Mouse (Mus musculus) lung, postnatal 4 days (tissue): Measurements from ENCODE around the gene Nek6.

Experiments used
- DNase-seq, 2 experiments: peaks; one replicate each; pipeline ENCODE4 v3.0.0; 2021

Nek6 gene

GRCm38 (mm10) chr2:38539677-38540076 is 28.2 kb downstream of the Nek6 start:
- peak in 1 of 2 experiments; percentile 29 for DNase-seq

GRCm38 (mm10) chr2:38540666-38541065 is 29.2 kb downstream of the Nek6 start:
- DNase-seq: no peak

GRCm38 (mm10) chr2:38541101-38541500 is 29.7 kb downstream of the Nek6 start:
- DNase-seq: peak in 1 of 2 experiments; percentile 20

- peak in 1 of 2 experiments; percentile 25 for DNase-seq
Observed at GRCm38 (mm10) chr2:38541570-38541969, 30.1 kb downstream of the Nek6 start.

GRCm38 (mm10) chr2:38542366-38542765 is 30.9 kb downstream of the Nek6 start:
- no peak for DNase-seq

- no peak for DNase-seq
Observed at GRCm38 (mm10) chr2:38543158-38543557, 31.7 kb downstream of the Nek6 start.

GRCm38 (mm10) chr2:38544341-38544740 is 32.9 kb downstream of the Nek6 start:
- DNase-seq: no peak

- no peak for DNase-seq
Observed at GRCm38 (mm10) chr2:38544982-38545381, 33.5 kb downstream of the Nek6 start.

- DNase-seq: no peak
Observed at GRCm38 (mm10) chr2:38545706-38546105, 34.3 kb downstream of the Nek6 start.

GRCm38 (mm10) chr2:38546222-38546621 is 34.8 kb downstream of the Nek6 start:
- DNase-seq: peak; percentile 74 to 87

- no peak for DNase-seq
Observed at GRCm38 (mm10) chr2:38546748-38547147, 35.3 kb downstream of the Nek6 start.

GRCm38 (mm10) chr2:38547793-38548517 is 36.5 kb downstream of the Nek6 start:
- DNase-seq: no peak

GRCm38 (mm10) chr2:38552004-38552443 is 40.6 kb downstream of the Nek6 start:
- DNase-seq: no peak

GRCm38 (mm10) chr2:38554226-38554995 is 43.0 kb downstream of the Nek6 start:
- DNase-seq: no peak

GRCm38 (mm10) chr2:38555659-38556058 is 44.2 kb downstream of the Nek6 start:
- DNase-seq: peak in 1 of 2 experiments; percentile 67

- no peak for DNase-seq
Observed at GRCm38 (mm10) chr2:38556721-38557120, 45.3 kb downstream of the Nek6 start.

GRCm38 (mm10) chr2:38560296-38561227 is 49.1 kb downstream of the Nek6 start:
- no peak for DNase-seq

- DNase-seq: no peak
Observed at GRCm38 (mm10) chr2:38562596-38562995, 51.2 kb downstream of the Nek6 start.

- DNase-seq: no peak
Observed at GRCm38 (mm10) chr2:38571971-38572601, 60.6 kb downstream of the Nek6 start.

- DNase-seq: no peak
Observed at GRCm38 (mm10) chr2:38574697-38575096, 63.3 kb downstream of the Nek6 start.

- DNase-seq: peak; percentile 76 to 90
Observed at GRCm38 (mm10) chr2:38578602-38579521, 67.4 kb downstream of the Nek6 start.
